Mouse (Mus musculus) WW6 (cell line): Measurements from ENCODE around the gene H2-Aa.
"Not testable (repeated sequence)": the region's sequence is repeated elsewhere in the genome, so short reads cannot be mapped to it uniquely, and the experiment has no call there.

Experiments
- DNase-seq: peaks from one replicate; pipeline ENCODE4 v3.0.0-alpha.2; 2013; ENCODE audit warnings: low read depth, low spot score

H2-Aa gene

GRCm38 (mm10) chr17:34287648-34288047 lies at the start of gene H2-Aa:
Gene H2-Aa (minus strand): TSS chr17:34287823.
- no peak for DNase-seq

- DNase-seq, result no peak
Measured at GRCm38 (mm10) chr17:34331200-34331599, 43.6 kb upstream of the H2-Aa start.

GRCm38 (mm10) chr17:34329807-34330206 lies 42.2 kb upstream of the H2-Aa start:
- no peak for DNase-seq

GRCm38 (mm10) chr17:34326373-34326772 lies 38.8 kb upstream of the H2-Aa start:
- no peak for DNase-seq

GRCm38 (mm10) chr17:34325436-34325835 lies 37.8 kb upstream of the H2-Aa start, which contains the start of gene H2-Eb2:
Gene H2-Eb2 (plus strand): TSS chr17:34325665.
- DNase-seq, result no peak

- no peak for DNase-seq
Measured at GRCm38 (mm10) chr17:34317275-34317674, 29.7 kb upstream of the H2-Aa start.

GRCm38 (mm10) chr17:34316697-34317096 lies 29.1 kb upstream of the H2-Aa start:
- no peak for DNase-seq

- DNase-seq, result no peak
Measured at GRCm38 (mm10) chr17:34315512-34315911, 27.9 kb upstream of the H2-Aa start.

- DNase-seq, result no peak
Measured at GRCm38 (mm10) chr17:34314286-34314685, 26.7 kb upstream of the H2-Aa start.

- no peak for DNase-seq
Measured at GRCm38 (mm10) chr17:34313393-34313792, 25.8 kb upstream of the H2-Aa start.

- no peak for DNase-seq
Measured at GRCm38 (mm10) chr17:34312185-34312584, 24.6 kb upstream of the H2-Aa start.

GRCm38 (mm10) chr17:34310526-34310925 lies 22.9 kb upstream of the H2-Aa start:
- not testable (repeated sequence) for DNase-seq

- DNase-seq, result no peak
Measured at GRCm38 (mm10) chr17:34309683-34310385, 22.2 kb upstream of the H2-Aa start.

- no peak for DNase-seq
Measured at GRCm38 (mm10) chr17:34309225-34309624, 21.6 kb upstream of the H2-Aa start.

GRCm38 (mm10) chr17:34308161-34308560 lies 20.5 kb upstream of the H2-Aa start:
- DNase-seq, result no peak

GRCm38 (mm10) chr17:34307216-34307615 lies 19.6 kb upstream of the H2-Aa start:
- DNase-seq, result no peak

GRCm38 (mm10) chr17:34306407-34306806 lies 18.8 kb upstream of the H2-Aa start:
- DNase-seq, result no peak

- no peak for DNase-seq
Measured at GRCm38 (mm10) chr17:34305380-34306030, 17.9 kb upstream of the H2-Aa start, which contains the start of gene H2-Eb1. Gene H2-Eb1 (plus strand): TSS chr17:34305867.

GRCm38 (mm10) chr17:34304751-34305150 lies 17.1 kb upstream of the H2-Aa start:
- no peak for DNase-seq

- DNase-seq, result no peak
Measured at GRCm38 (mm10) chr17:34303789-34304188, 16.2 kb upstream of the H2-Aa start.

- no peak for DNase-seq
Measured at GRCm38 (mm10) chr17:34301670-34302190, 14.1 kb upstream of the H2-Aa start.

- DNase-seq, result no peak
Measured at GRCm38 (mm10) chr17:34300691-34301566, 13.3 kb upstream of the H2-Aa start.
